Mouse (Mus musculus) liver, adult 2 months (tissue): ENCODE data around the gene Lrrc4c. TPM values are rescaled to one million over a fixed set of nuclear protein-coding genes. Genes with fewer than 3 reads are reported as not detected.

Experiments
- DNase-seq: peaks from one replicate; pipeline ENCODE4 v3.0.0-alpha.2; 2011; ENCODE audit warnings: low read depth, low spot score; ENCODE audit errors: extremely low read depth
- H3K27ac ChIP-seq: fragments of 200-500 bp; replicated peaks from 2 replicates; pipeline ENCODE4 v1.5.1; 2012; ENCODE audit warnings: low read depth, mild to moderate bottlenecking, control low read depth, inconsistent platforms, low read length; ENCODE audit not compliant: insufficient read depth
- H3K27me3 ChIP-seq: fragments of 200-500 bp; 2 replicates; pipeline ENCODE4 v1.6.1; 2012; ENCODE audit warnings: mild to moderate bottlenecking, moderate library complexity, low read length, inconsistent platforms; ENCODE audit not compliant: control insufficient read depth, insufficient read depth
- H3K36me3 ChIP-seq: fragments of 200-500 bp; 2 replicates; pipeline ENCODE4 v1.6.1; 2012; ENCODE audit warnings: low read length, inconsistent platforms; ENCODE audit not compliant: control insufficient read depth, insufficient read depth
- H3K4me1 ChIP-seq: fragments of 200-500 bp; 2 replicates; pipeline ENCODE4 v1.6.1; 2011; ENCODE audit warnings: low read length; ENCODE audit not compliant: control insufficient read depth, insufficient read depth
- H3K4me3 ChIP-seq: fragments of 200-500 bp; 2 replicates; pipeline ENCODE4 v1.5.1; 2011; ENCODE audit warnings: low read depth, mild to moderate bottlenecking, control low read depth, low read length, moderate library complexity; ENCODE audit not compliant: insufficient read depth
- H3K79me2 ChIP-seq: fragments of 200-500 bp; 2 replicates; pipeline ENCODE4 v1.6.1; 2012; ENCODE audit warnings: inconsistent platforms, mild to moderate bottlenecking, low read length, moderate library complexity; ENCODE audit not compliant: control insufficient read depth, insufficient read depth
- H3K9ac ChIP-seq: fragments of 200-500 bp; 2 replicates; pipeline ENCODE4 v1.6.1; 2012; ENCODE audit warnings: low read depth, mild to moderate bottlenecking, control low read depth, inconsistent platforms, low read length
- CTCF ChIP-seq: fragments of 200-500 bp; IDR thresholded peaks from 2 replicates; pipeline ENCODE4 v1.5.1; 2011; ENCODE audit warnings: low read depth, low read length, control low read depth
- POLR2A ChIP-seq: fragments of 200-500 bp; IDR thresholded peaks from 2 replicates; pipeline ENCODE4 v1.6.1; 2011; ENCODE audit warnings: low read length, control low read depth; ENCODE audit not compliant: insufficient read depth; ENCODE audit errors: extremely low read depth
- WGBS: fragments of 180-500 bp; shearing (Covaris S2); methylation state at CpG from one replicate; pipeline ENCODE4 v1.1.7; 2018; 5-methylcytosine and 5-hydroxymethylcytosine counted together
- polyA plus RNA-seq: library from polyadenylated mRNA; depleted of rRNA; stranded (reverse); fragments of >200 nt; gene quantifications from 2 replicates; pipeline ENCODE4 v1.2.3, GENCODE M21; 2012
- total RNA-seq: library from RNA; depleted of rRNA; stranded (reverse); fragments of >200 nt; gene quantifications from 2 replicates; pipeline ENCODE4 v1.2.3, GENCODE M21; 2014

Gene Lrrc4c
- total and polyA plus RNA-seq, 2 experiments: 0.39 to 1.4 TPM

GRCm38 (mm10) chr2:96714561-96714960 is 396.6 kb downstream of the Lrrc4c start:
- H3K4me3 ChIP-seq: no peak overlapping the region
- DNase-seq: no peak
- H3K27ac ChIP-seq: no peak overlapping the region
- H3K9ac ChIP-seq: no peak overlapping the region
- no peaks in the 10 kb centered on the region for H3K27me3 ChIP-seq
- no peaks in the 10 kb centered on the region for H3K4me1 ChIP-seq
- no peaks in the 10 kb centered on the region for H3K36me3 ChIP-seq
- H3K79me2 ChIP-seq: no peaks in the 10 kb centered on the region
- no peak for TF ChIP-seq CTCF
- no peak for TF ChIP-seq POLR2A
- 75% methylated on average over 7 of the region's 7 CpGs for WGBS

GRCm38 (mm10) chr2:96717353-96717752 is 399.4 kb downstream of the Lrrc4c start:
- Histone ChIP-seq H3K4me3 (no peak overlapping the region), H3K27me3 (no peaks in the 10 kb centered on the region), H3K36me3 (no peaks in the 10 kb centered on the region), H3K79me2 (no peaks in the 10 kb centered on the region), H3K9ac (no peak overlapping the region), H3K27ac (no peak overlapping the region), H3K4me1 (no peaks in the 10 kb centered on the region)
- DNase-seq: no peak
- no peak for TF ChIP-seq POLR2A
- no peak for TF ChIP-seq CTCF
- WGBS: 69% methylated on average over 2 of the region's 2 CpGs

- Histone ChIP-seq H3K36me3 (no peaks in the 10 kb centered on the region), H3K79me2 (no peaks in the 10 kb centered on the region), H3K4me1 (no peaks in the 10 kb centered on the region), H3K4me3 (no peak overlapping the region), H3K9ac (no peak overlapping the region), H3K27me3 (no peaks in the 10 kb centered on the region), H3K27ac (no peak overlapping the region)
- no peak for TF ChIP-seq CTCF
- no peak for TF ChIP-seq POLR2A
- DNase-seq: no peak
These were observed 405.4 kb downstream of the Lrrc4c start for GRCm38 (mm10) chr2:96723395-96723794.

GRCm38 (mm10) chr2:96736081-96736480 is 418.1 kb downstream of the Lrrc4c start:
- Histone ChIP-seq H3K9ac (no peak overlapping the region), H3K27ac (no peak overlapping the region), H3K4me1 (no peaks in the 10 kb centered on the region), H3K36me3 (no peaks in the 10 kb centered on the region), H3K79me2 (no peaks in the 10 kb centered on the region), H3K27me3 (no peaks in the 10 kb centered on the region), H3K4me3 (no peak overlapping the region)
- TF ChIP-seq CTCF (no peak), POLR2A (no peak)
- no peak for DNase-seq

GRCm38 (mm10) chr2:96755066-96755465 is 437.1 kb downstream of the Lrrc4c start:
- DNase-seq: no peak
- Histone ChIP-seq H3K79me2 (no peaks in the 10 kb centered on the region), H3K9ac (no peak overlapping the region), H3K36me3 (no peaks in the 10 kb centered on the region), H3K4me3 (no peak overlapping the region), H3K27ac (no peak overlapping the region), H3K27me3 (no peaks in the 10 kb centered on the region), H3K4me1 (no peaks in the 10 kb centered on the region)
- no peak for TF ChIP-seq CTCF

- TF ChIP-seq POLR2A (no peak), CTCF (no peak)
- WGBS: 38% methylated on average over 1 of the region's 1 CpGs
- no peaks in the 10 kb centered on the region for H3K27me3 ChIP-seq
These were observed 439.7 kb downstream of the Lrrc4c start for GRCm38 (mm10) chr2:96757701-96758100.

More at GRCm38 (mm10) chr2:96757701-96758100, 439.7 kb downstream of the Lrrc4c start:
- Histone ChIP-seq H3K79me2 (no peaks in the 10 kb centered on the region), H3K27ac (no peak overlapping the region), H3K36me3 (no peaks in the 10 kb centered on the region), H3K9ac (no peak overlapping the region), H3K4me1 (no peaks in the 10 kb centered on the region), H3K4me3 (no peak overlapping the region)
- DNase-seq: no peak
